Mouse (Mus musculus): Measurements from ENCODE around the gene Pfn1.

Gene Pfn1

DNA sequence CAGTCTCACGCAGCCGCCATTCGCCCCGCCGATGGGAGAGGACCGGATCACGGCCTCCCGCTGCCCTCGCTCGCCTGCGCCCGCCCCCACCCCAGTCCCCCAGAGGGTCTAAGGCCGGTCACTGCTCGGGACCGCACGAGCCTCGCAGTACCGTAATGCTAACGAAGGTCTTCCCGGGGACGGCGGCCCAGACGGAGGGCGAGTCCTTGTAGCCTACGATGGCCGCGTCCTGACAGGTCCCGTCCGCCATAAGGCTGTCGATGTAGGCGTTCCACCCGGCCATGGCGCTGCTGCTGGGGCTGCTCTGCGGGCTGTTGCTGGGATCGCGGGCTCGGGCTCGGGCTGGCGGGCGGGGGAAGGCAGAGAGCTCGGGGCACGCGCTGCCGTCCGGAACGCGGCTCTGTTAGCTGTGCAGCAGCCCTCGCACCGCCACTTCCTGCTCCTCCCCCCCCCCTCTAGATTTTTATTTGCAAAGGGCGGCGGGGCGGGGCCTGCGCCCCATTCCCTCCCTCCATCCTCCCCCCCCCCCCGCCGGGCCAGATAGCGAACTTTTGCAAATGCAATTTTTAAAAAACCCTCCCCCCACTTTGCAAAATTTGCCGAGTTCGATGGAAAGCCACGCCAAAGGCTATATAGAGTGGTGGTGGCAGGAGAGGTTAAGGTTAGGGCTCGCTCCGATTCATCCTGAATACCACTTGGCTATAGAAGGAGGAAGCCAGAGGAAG lies at the start of gene Pfn1:
Pfn1 (minus strand) TSS at position 447 of the 725 bp plus-strand sequence.
- peak; percentile 71 to 80 for DNase-seq

DNA sequence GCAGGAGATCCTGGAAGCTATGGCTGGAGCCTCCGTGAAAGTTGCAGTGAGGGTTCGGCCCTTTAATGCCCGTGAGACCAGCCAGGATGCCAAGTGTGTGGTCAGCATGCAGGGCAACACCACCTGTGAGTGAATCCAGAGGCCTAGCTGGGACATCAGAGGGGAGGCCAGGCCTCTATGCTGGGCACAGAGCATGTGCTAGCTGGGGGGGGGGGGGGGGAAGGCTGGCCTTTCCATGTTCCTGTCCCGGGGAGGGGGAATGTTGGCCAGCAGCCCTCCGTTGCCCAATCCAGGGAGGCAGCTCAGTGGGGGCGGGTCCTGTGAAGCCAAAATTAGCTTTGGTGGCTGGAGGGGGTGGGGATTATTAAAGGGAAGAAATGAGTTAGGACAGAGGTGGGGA lies 48.3 kb upstream of the Pfn1 start:
- no peak for DNase-seq

DNA sequence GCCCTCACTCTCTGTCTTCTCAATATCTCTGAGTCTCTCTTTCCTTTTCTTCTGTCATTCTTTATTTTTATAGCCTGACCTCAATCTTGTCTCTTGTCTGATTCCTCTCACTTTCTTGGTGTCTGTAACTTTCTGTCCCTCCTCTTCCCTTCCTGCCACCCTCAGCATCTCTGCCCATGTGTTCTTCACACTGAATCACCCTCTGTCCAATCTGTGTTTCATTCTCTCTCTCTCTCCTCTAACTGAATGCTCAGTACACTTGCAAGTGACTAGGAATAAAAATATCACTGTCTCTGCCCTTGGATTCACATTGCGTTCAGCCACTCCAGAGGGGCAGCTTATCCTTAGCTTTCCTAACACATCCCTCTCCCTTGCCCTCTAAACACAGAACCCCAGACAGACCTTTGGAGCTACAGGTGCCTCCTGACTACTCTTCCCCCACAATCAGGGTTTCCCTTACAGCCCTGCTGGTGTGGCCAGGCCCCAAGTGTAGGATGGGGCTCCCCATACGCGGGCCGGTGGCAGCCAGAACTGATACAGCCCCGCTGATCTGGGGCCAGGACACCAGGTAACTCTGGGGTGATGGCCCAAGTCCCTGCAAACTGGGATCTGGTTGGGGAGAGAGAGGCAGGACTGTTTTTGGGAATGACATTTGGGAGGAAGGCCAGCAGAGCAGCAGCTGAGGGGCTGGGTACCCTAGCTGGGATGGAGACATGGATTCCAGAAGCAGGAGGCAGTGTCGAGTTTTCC lies 47.7 kb upstream of the Pfn1 start:
- no peak for DNase-seq

DNA sequence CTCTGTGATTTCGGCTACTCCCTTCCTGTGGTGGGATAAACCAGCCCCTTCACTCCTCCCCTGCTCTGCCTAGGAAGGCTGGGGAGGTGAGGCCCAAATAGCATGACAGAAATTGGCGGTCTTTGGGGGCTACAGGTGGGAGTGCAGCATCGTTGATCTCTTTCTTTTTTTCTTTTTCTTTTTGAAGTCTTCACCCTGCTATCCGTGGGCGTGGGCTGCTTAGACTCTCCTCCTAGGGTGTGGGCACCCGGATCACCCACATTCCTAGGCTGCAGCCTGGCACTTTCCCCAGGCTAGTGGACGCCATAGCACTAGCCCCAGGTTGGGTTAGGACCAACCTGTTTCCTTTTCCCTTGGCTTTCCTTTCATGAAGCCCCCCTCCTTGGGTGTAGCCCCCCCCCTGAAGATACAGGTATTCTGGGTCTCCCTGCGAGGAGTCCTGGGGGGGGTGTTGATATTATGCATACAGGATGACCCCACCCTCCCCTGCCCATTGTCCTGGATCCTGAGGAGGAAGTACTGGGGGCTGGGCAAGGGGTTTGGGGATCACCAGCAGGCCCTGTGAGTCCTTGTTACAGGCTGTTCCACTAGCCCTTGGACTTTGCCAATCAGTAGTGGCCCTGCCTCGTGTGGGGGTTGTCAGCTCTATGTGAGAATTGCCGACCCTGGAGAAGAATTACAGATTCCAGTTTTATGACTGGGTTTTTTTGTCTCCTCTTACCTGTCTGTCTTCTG lies 46.9 kb upstream of the Pfn1 start:
- DNase-seq: no peak

DNA sequence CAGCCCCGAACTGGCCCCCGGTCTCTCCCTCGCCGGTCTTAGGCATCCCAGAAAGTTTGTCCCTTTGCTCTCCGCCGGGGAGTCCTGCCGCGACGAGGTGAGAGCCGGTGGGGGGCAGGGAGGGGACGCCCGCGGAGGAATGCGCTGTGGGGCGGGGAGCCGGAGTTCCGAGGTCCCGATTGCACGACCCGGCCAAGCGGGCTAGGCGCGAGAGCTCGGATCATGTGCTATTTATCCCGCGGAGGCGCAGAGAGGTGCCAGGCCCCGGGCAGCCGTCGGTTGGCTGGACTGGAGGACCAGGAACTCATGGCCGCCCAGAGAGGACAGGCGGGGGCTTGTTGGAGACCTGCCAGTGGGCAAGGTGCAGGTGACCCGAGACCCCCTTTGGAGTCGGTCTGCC lies 46.2 kb upstream of the Pfn1 start:
- peak; percentile 62 to 63 for DNase-seq

DNA sequence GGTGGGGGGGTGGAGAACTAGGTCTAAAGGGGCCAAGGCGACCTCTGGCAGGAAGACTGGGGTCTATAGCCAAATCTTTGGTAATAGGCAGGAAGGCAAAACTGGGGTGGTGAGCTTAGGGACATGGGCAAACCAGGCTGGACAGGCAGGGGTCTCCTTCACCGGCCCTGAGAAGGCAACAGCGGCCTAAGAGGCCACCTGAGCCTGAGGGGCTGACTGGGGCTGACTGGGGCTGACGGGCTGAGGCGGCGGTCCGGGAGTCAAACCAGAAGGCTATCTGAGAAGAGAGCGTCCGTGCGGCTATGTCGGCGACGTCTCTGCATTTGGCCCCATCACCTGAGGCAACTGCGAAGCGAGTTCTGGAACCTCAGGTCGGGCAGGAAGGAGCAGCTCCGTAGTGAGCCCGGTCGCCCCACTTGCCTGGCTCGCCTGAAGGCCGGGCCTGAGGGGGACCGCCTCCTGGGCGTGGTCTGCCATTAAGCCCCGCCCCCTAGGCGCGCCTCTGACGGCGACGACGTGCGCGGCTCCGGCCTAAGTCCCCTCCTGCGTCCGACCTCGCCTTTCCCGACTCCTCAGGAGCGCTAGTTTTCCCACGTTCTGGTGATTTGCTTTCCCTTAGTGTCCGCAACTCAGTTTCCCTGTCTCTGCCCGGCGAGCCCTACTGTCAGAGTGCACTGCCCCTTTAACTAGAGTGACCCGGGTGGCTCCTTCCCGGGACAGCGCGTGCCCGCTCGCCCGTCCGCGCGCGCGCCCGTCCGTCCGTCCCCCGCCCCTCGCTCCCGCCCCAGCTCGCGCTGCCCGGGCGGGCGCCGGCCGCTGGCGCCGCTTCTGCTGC lies 45.5 kb upstream of the Pfn1 start, which contains the start of the genes Inca1 and Kif1c:
Inca1 (minus strand) TSS at position 434 of the 835 bp plus-strand sequence.
Kif1c (plus strand) TSS at position 827 of the 835 bp plus-strand sequence.
- peak; percentile 96 to 97 for DNase-seq

DNA sequence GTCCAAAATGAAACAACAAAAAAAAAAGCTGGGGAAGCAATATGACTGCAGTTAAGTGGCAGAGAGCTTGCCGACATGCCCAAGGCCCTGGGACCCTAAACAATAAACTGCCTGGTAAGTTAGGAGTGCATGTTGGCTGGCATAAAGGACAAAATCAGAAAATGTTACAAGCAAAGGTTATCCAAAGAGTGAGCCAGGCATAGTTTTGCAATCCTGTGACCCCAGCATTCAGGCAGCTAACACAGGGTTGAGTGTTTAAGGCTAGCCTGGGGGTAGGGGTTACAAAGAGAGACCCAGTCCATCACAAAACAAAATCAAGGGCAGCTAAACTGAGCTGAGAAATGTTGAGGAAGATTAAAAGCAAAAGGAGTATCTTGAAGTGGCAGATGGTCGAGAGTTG lies 44.6 kb upstream of the Pfn1 start:
- DNase-seq: no peak

DNA sequence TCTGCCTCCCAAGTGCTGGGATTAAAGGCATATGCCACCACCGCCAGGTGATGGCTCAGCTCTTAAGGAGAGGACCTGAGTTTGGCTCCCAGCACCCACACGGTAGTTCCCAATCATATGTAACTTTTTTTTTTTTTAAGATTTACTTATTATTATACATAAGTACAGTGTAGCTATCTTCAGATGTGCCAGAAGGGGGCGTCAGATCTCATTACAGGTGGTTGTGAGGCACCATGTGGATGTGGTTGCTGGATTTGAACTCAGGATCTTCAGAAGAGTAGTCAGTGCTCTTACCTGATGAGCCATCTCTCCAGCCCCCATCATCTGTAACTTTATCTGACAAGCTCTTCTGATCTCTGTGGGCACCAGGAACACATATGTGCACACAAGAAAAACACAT lies 42.9 kb upstream of the Pfn1 start:
- no peak for DNase-seq

DNA sequence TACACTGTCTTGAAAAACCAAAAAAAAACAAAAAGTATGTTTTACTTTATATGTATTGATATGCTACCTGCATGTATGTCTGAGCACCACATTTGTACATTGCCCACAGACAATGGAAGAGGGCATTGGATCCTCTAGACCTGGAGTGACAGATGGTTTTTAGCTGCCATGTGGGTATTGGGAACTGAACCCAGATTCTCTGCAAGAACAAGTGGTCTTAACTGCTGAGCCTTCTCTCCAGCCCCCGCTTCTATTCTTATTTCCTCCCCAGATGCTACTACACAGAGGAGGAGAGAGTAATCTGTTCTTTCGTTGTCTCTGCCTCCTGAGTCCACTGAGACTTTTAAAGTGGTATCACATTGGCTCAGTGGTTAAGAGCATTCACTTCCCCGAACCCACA lies 39.1 kb upstream of the Pfn1 start:
- no peak for DNase-seq

DNA sequence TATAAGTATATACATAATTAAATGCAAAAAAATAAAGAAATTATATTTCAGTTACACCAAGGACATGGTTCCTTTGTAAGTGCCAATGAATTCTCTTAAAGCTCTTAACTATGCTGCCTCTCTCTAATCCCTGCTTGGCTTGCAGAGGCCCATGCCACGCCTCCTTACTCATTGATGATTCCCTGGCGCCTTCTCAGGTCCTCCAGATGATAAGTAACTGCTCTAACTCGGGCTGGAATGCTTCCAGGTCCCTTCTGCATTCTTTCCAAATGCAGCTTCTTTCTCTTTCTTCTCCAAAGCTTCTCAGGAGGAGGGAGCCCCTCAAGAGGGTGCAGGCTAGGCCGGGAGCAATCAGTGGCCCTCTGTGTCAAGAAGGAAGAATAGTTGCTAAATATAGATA lies 35.1 kb upstream of the Pfn1 start:
- no peak for DNase-seq

DNA sequence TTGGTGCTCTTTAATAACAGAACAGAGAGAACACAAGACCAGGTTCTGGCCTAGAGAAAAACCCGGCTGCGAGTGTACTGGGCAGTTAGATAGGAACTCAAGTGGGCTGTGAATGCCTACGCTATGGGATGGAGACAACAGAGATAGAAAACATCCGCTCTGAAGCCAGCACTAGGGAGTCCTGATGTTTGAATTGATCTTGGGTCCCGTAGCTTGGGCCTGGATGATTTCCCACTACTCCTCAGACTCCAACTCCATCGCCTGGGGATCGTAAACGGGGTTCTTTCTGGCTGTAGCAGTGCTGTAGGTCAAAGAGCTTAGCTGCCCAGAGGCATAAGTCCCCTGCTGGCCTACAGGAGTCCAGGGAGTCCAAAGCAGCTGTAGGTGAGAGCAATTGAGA lies 33.9 kb upstream of the Pfn1 start:
- DNase-seq: no peak

DNA sequence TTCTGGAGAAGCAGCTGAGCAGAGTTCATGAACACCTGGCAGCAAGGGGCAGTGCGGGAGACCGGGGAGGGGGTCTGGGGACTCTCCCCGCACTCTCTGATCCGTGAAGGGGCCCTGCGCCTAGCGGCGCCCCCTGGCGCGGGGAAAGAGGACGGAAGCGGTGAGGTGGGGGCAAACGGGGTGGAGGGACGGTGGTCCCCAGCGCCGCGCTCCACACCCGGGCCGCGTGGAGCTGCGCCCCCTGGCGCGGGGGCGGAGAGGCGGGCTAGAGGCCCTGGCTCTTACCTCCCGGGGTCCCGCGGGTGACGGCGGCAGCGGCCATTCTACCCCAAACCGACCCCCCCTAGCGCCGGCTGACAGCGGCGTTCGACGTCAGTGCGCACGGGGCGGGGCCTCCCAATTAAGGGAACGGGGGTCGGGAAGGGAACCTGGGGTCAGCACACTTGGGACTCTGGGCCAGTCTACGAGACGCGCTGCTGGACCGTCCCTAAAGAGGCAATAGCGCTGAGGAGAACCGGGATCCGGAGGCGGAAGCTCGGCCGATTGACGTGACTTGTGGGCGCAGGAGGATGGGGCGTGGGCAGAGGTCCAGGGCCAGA lies 33.3 kb upstream of the Pfn1 start, which contains the start of gene Camta2:
Camta2 (minus strand) TSS at position 505 of the 599 bp plus-strand sequence.
- DNase-seq: peak; percentile 87 to 90

DNA sequence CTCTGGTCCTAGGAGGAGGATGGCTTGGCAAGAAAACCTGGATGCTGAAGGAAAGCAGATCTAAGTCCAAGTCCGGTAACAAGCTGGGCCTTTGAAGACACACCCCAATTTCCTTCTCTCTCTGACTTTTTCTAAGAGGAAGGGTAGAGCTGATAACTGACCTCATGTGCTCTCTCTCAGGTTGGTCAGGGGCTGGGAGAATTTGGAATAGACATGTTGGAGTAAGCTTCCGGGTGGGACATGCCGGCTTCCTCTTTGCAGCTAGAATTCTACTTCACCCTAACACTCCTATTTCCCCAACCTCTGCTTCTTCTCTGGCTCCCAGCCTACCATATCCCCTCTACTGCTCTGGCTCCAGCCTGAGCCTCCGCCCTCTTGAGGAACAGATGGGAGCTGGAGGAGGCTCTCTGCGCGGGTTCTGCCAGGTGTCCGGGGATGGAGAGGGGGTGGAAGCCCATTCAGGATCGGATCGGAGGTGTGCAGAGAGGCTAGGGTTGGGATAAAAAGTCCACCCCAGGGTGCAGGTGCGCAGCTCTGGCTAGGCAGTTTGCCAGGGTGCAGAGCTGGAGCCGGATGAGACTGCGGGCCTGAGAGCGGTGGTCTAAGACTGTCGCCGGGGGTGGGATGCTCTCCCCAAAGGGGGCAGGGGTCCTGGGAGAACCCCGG lies 32.6 kb upstream of the Pfn1 start:
- DNase-seq: peak; percentile 61 to 66

DNA sequence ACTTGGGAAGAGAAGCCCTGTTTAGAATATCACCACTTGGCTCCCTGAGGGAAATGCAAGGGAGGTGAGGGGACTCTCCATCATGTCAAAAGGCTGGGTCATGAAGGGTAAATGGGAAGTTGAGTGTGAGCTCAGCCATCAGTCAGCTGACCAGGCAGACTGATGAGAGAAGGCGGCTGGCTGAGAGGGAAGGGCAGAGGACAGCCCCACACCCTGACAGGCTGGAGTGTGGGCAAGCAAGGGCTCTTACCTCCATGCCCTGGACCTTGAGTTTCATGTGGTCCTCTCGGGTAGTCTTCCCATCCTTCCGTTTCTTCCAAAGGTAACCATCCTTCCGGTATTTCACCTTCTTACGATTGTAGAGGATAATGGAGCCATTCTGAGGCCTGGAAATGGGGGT lies 29.2 kb upstream of the Pfn1 start:
- no peak for DNase-seq

DNA sequence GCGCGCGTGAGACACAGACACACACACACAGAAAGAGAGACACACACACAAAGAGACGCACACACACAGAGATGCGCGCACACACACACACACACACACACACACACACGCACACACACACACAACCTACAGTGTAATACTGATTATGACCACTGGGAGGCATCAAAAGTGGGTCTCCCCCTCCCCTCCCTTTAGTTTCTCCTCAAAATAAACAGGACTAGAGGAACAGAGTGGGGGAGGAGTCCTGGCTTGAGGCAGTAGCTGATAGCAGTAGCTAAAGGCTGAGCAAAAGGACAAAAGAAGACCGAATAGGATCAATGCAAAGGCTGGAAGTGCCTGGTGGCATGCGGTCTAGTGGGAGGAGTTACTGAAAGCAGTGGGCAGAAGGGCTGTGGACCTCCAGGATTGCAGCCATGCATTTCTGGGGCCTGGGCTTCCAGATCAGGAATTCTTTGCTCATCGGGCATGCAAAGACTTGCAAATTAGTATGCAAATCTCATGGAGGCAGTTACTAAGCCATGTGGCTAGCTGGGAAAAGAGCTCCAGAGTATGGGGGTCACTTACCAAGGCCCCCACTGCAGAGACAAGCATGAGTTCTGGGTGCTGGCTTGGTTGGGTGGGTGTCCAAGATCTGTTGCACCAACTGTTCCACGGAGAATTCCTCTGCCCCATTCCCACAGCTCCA lies 27.6 kb upstream of the Pfn1 start:
- DNase-seq: no peak

DNA sequence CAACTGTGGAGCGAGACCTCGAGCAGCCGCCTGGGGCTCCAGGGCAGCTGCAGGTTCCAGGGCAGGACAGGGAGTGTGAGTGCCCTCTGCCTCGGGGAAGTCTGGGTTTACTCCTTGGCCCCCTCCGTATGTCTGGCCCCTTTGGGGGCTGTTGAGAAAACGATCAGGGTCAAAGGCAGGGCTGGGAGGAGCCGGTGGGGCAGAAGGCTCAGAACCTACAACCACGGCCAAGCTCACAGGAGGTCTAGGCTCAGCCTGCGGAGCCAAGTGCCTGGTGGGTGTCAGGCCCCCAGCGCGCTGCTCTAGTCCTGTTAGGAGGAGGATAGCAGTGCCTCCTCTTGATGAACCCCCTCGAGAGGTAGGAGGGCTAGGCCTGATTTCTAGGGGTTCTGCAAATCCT lies 26.7 kb upstream of the Pfn1 start:
- no peak for DNase-seq

DNA sequence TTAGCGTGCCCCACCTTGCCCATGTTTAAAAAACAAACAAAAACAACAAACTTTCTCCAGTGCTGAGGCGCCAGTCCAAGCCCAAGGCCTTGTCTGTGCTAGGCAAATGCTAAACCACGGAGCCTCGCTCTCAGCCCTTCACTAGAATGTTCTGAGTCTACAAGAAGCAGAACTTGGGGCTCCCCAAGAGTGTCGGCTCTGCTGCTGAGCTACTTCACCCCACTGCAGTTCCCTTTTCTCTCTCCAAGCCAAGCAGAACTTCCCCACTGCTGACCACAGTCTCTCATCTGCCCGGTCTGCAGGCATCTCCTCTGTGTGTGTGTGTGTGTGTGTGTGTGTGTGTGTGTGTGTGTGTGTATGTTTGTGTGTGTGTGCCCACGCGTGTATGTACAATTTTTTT lies 25.4 kb upstream of the Pfn1 start:
- DNase-seq: no peak

DNA sequence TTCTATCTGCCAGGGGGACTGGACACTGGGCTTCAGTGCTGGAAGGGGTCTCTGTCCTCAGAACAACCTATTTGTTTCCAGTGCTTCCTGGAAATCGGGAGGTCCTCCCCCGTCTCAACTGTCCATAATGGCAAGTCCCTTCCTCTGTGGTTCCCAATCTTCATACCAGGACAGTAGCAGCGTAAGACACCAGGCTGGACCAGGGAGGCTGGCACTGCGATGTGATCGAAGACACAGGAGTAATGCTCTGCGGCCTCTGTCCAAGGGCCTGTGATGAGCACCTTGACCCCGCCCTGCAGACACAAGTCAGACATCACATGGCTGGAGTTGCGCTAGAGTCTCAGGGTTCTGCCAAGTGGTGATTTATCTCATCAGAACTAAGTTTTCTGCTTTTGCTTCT lies 24.9 kb upstream of the Pfn1 start:
- DNase-seq: no peak

DNA sequence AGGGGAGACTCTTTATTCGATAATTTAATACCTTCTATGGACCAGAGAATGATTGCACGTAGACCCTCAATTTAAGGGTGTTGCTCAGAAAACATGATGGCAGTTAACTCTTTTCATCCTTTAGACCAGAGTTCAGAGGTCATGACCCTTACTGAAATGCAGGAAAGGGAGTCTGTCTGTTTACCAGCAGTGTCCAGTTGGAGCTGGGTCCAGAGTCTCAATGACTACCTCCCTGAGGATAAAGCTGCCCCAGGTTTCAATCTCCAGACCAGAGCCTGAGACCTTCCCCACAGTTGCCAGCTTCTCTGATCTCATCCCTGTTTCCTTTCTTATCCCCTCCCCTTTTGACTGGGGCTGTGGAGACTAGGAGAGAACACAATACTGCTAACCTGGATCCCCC lies 24.1 kb upstream of the Pfn1 start:
- no peak for DNase-seq

DNA sequence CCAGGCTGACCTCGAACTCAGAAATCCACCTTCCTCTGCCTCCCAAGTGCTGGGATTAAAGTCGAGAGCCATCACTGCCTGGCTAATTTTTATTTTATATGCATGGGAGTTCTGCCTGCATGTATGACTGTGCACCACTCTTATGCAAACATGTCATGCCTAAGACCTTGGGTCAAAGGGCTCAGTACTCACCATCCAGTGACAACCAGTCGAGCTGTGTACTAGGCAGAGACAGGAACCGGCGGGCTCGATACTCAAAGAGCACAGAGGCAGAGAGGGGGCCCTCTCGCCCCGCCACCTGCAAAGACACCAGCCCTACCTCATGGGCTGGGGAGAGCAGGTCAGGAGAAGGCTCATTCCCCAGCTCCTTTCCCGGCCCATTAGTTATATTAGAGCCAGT lies 23.6 kb upstream of the Pfn1 start:
- no peak for DNase-seq

DNA sequence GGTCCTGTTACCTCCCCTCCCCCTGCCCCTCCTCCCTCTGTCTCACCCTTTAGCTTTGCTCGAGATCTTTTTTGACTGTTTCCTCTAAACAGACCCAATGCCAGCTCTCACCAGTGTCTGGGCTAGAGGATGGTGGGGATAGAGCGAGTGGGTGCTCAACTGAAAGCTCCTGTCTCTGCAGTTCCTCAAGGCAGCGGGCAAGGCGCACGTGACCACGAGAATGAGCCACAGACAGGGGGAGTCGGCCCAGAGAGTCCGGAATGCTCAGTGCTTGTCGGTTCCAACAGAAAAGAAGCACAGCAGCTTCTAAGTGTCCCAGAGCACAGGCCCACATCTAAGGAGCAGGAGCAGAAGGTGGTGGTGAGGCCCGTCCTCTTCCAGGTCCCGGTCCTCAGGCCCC lies 20.1 kb upstream of the Pfn1 start:
- no peak for DNase-seq

Measured in cerebellum, postnatal 36 days (tissue).